Mouse (Mus musculus): ENCODE data around the gene Zfp182. TPM values are rescaled to one million over a fixed set of nuclear protein-coding genes. Genes with fewer than 3 reads are reported as not detected.

Zfp182 gene
- 9.3 and 11.1 TPM in 2 replicates for polyA plus RNA-seq (2015; fragmentation: Nextera tagmentation; extraction: Ambion mirVana)

GRCm38 (mm10) chrX:21061866-21062543 is at the start of gene Zfp182:
Gene Zfp182, minus strand, starts transcription at chrX:21062316.
- H3K4me1 ChIP-seq (replicated peaks) = no peaks in the 10 kb centered on the region
- WGBS = 20% methylated on average over 25 of the region's 25 CpGs
- peak within 1 kb of the TSS; percentile 52 for H3K4me2 ChIP-seq (replicated peaks)
- peak within 1 kb of the TSS; percentile 48 for H3K4me3 ChIP-seq (replicated peaks)
- peak; percentile 98 for ATAC-seq
- H3K27me3 ChIP-seq = no peaks in the 10 kb centered on the region
- no peaks in the 10 kb centered on the region for H3K36me3 ChIP-seq
- H3K27ac ChIP-seq = peak within 1 kb of the TSS; percentile 14; the same call in 1 of the 2 replicates
- no peaks in the 10 kb centered on the region for H3K9me3 ChIP-seq
- peak within 1 kb of the TSS; percentile 61; the same call in 1 of the 2 replicates for H3K9ac ChIP-seq (replicated peaks)

- Histone ChIP-seq H3K27me3 (no peaks in the 10 kb centered on the region), H3K9ac (replicated peaks) (peak overlapping the region; percentile 52; the same call in 1 of the 2 replicates), H3K36me3 (no peaks in the 10 kb centered on the region), H3K27ac (peak overlapping the region; percentile 87), H3K4me1 (replicated peaks) (no peaks in the 10 kb centered on the region), H3K9me3 (no peaks in the 10 kb centered on the region), H3K4me2 (replicated peaks) (peak overlapping the region; percentile 52), H3K4me3 (replicated peaks) (peak overlapping the region; percentile 47)
- ATAC-seq = peak; percentile 64
- 56% methylated on average over 7 of the region's 7 CpGs for WGBS
These were observed 27.7 kb upstream of the Zfp182 start for GRCm38 (mm10) chrX:21089867-21090239.

DNA sequence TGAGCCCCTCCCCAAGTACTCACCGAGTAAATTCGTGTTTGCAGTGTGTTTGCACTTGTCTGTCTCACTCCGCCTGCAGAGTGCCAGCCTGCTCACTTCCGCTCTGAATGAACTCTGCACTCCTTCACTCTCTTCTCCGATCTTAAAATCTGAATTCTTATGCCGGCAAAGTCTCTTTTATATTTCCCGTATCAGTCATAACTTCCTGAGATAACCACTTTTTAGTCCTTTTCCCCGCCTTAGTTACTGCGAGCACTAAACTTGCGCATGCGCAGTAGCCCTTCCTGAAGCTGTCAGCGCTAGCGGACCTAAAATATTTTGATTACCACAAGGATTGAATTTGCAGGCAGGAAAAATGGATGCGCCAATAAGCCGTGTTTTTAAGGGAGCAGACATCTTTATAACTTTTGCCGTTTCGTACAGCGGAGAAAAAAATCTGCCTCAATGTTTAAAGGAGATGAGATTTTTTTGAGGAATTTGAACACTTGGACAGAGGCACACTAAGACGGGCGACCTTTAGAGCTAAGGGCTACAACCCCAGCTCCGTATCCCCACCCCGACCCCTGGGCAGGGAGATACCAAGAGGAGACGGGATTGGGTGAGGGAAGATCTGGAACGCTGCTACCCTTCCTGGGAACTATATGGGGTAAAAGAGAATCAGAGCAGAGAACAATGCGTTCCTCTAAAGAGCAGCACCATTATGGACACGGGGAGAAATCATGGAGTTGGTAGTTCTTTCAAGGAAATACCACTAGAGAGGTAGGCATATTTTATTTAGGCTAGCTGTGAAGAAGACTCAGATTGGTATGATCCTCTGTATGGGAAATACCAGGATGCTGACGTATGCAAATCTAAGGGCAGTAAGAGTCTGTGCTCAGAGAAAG is 27.1 kb upstream of the Zfp182 start, which contains the start of gene Zfp300:
Zfp300 (minus strand) TSS at position 545 of the 884 bp plus-strand sequence.
- peak within 1 kb of the TSS; percentile 87 for H3K27ac ChIP-seq
- 23% methylated on average over 27 of the region's 27 CpGs for WGBS
- no peaks in the 10 kb centered on the region for H3K9me3 ChIP-seq
- H3K36me3 ChIP-seq = no peaks in the 10 kb centered on the region
- no peaks in the 10 kb centered on the region for H3K4me1 ChIP-seq (replicated peaks)
- peak; percentile 95 for ATAC-seq
- H3K9ac ChIP-seq (replicated peaks) = peak within 1 kb of the TSS; percentile 63
- H3K4me3 ChIP-seq (replicated peaks) = peak within 1 kb of the TSS; percentile 47
- H3K4me2 ChIP-seq (replicated peaks) = peak within 1 kb of the TSS; percentile 52
- H3K27me3 ChIP-seq = no peaks in the 10 kb centered on the region

DNA sequence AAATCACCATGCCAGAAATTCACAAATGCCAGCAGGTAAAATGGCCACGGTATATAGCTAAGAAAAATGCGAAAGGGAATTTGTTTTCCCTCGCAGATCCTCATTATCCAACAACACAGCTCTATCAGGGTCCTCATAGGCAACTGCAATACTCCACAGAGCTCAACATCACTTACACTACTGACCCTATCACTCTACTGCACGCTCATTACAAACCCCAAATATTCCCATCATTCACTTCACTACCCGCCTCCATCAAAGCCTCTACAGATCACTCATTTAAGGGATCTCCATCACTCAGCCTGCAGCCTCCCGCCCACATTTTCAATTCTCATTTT is 26.5 kb upstream of the Zfp182 start:
- Histone ChIP-seq H3K9ac (replicated peaks) (peak overlapping the region; percentile 63), H3K4me2 (replicated peaks) (peak overlapping the region; percentile 52), H3K27ac (peak overlapping the region; percentile 87; the same call in 1 of the 2 replicates), H3K4me3 (replicated peaks) (peak overlapping the region; percentile 47), H3K4me1 (replicated peaks) (no peaks in the 10 kb centered on the region), H3K36me3 (peaks cover 2% of the 10 kb centered on the region; the same call in 1 of the 2 replicates), H3K27me3 (no peaks in the 10 kb centered on the region), H3K9me3 (no peaks in the 10 kb centered on the region)
- ATAC-seq = peak; percentile 82
- 35% methylated on average over 6 of the region's 6 CpGs for WGBS

DNA sequence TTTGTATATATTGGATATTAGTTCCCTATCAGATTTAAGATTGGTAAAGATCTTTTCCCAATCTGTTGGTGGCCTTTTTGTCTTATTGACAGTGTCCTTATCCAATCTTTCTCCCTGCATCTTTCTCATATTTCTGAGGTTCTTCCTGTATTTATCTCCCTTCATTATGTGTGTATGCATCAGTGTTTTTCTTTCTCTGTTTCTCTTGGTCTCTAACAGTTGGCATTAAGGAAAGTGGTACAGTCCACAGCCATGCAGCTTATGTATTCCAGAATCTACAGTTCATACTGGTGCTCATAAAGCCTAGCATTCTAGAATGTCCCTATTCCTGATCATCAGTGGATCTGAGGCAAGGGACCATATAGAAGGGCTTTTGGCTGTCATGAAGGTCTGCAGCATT is 6.0 kb upstream of the Zfp182 start, which contains the start of gene Spaca5:
Spaca5 (plus strand) TSS at position 301 of the 400 bp plus-strand sequence.
- no peak for ATAC-seq
- Histone ChIP-seq H3K27me3 (no peaks in the 10 kb centered on the region), H3K36me3 (no peaks in the 10 kb centered on the region), H3K4me2 (replicated peaks) (no peak within 1 kb of the TSS), H3K27ac (no peak within 1 kb of the TSS), H3K4me1 (replicated peaks) (no peaks in the 10 kb centered on the region), H3K9ac (replicated peaks) (no peak within 1 kb of the TSS), H3K4me3 (replicated peaks) (no peak within 1 kb of the TSS), H3K9me3 (no peaks in the 10 kb centered on the region)

DNA sequence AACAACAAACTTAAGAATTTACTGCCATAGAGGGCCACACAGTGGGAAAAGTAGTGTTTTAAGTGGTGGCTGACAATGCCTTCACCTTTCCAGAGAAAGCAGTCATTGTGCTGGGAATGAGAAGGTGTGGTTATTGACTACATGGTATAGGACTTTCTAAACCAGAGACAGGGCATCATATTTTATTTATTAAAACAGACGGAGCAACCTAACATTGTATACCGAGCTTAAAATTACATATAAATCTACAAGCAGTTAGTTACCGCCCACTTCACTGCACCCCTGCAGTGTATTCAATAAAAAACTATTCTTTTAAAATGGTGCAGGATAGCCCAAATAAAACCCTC is 401 bp upstream of the Zfp182 start:
- peak; percentile 29; the same call in 1 of the 2 replicates for ATAC-seq
- Histone ChIP-seq H3K27me3 (no peaks in the 10 kb centered on the region), H3K4me2 (replicated peaks) (peak overlapping the region; percentile 48), H3K36me3 (no peaks in the 10 kb centered on the region), H3K27ac (no peak overlapping the region), H3K4me1 (replicated peaks) (no peaks in the 10 kb centered on the region), H3K9me3 (no peaks in the 10 kb centered on the region), H3K9ac (replicated peaks) (0 out of 2 replicates have a peak overlapping the region, but pooled peaks have one; percentile 33), H3K4me3 (replicated peaks) (peak overlapping the region; percentile 48)
- WGBS = 72% methylated on average over 3 of the region's 3 CpGs

DNA sequence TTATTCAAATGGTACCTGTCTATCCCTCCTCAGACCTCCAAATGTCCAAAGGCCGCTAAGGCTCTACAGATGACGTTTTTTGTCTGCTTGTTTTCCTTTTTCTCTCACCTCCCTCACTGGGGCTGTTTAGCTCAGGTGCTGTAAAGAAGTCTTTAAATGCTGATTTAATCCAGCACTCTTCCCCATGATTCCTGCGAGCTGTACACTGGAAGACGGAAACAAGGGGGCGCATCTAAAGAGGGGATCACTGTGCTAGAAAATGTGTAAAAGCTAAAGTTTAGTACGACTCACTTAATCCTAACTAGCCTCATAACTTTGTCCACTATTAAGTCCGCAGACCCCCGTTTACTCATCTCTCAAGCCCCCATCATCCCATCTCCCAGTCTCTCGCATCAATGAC is 656 bp downstream of the Zfp182 start:
- Histone ChIP-seq H3K4me3 (replicated peaks) (peak overlapping the region; percentile 48), H3K4me2 (replicated peaks) (peak overlapping the region; percentile 52), H3K36me3 (no peaks in the 10 kb centered on the region), H3K4me1 (replicated peaks) (no peaks in the 10 kb centered on the region), H3K27me3 (no peaks in the 10 kb centered on the region), H3K27ac (peak overlapping the region; percentile 14; the same call in 1 of the 2 replicates), H3K9ac (replicated peaks) (peak overlapping the region; percentile 61; the same call in 1 of the 2 replicates), H3K9me3 (no peaks in the 10 kb centered on the region)
- ATAC-seq = no peak; the same call in 1 of the 2 replicates
- 21% methylated on average over 9 of the region's 9 CpGs for WGBS

GRCm38 (mm10) chrX:20980901-20981300 is 81.2 kb downstream of the Zfp182 start:
- H3K27ac ChIP-seq = no peak overlapping the region
- H3K9me3 ChIP-seq = no peaks in the 10 kb centered on the region
- ATAC-seq = no peak
- 0 out of 2 replicates have a peak, but pooled peaks cover under 1% of the 10 kb centered on the region for H3K36me3 ChIP-seq
- H3K27me3 ChIP-seq = no peaks in the 10 kb centered on the region
- H3K4me3 ChIP-seq (replicated peaks) = no peak overlapping the region
- WGBS = 65% methylated on average over 1 of the region's 1 CpGs
- no peak overlapping the region for H3K9ac ChIP-seq (replicated peaks)
- no peak overlapping the region for H3K4me2 ChIP-seq (replicated peaks)
- H3K4me1 ChIP-seq (replicated peaks) = no peaks in the 10 kb centered on the region

Other genes starting within 250 kb of the Zfp182 start
- gene Timp1, start 192.2 kb downstream of the Zfp182 start, polyA plus RNA-seq (2015; fragmentation: Nextera tagmentation; extraction: Ambion mirVana) = 2.9 and 3.5 TPM in 2 replicates
- gene Syn1, start 141.3 kb downstream of the Zfp182 start, polyA plus RNA-seq (2015; fragmentation: Nextera tagmentation; extraction: Ambion mirVana) = 26.5 and 30.8 TPM in 2 replicates
- gene Cfp, start 130.8 kb downstream of the Zfp182 start, polyA plus RNA-seq (2015; fragmentation: Nextera tagmentation; extraction: Ambion mirVana) = 5.3 and 7.4 TPM in 2 replicates
- gene Elk1, start 111.7 kb downstream of the Zfp182 start, polyA plus RNA-seq (2015; fragmentation: Nextera tagmentation; extraction: Ambion mirVana) = 20.9 and 23.4 TPM in 2 replicates
- gene Uxt, start 100.3 kb downstream of the Zfp182 start, polyA plus RNA-seq (2015; fragmentation: Nextera tagmentation; extraction: Ambion mirVana) = 46.1 and 48.8 TPM in 2 replicates
- not detected in 2 replicates for gene Spaca5, start 6.1 kb upstream of the Zfp182 start, polyA plus RNA-seq (2015; fragmentation: Nextera tagmentation; extraction: Ambion mirVana)
- gene Zfp300, start 27.2 kb upstream of the Zfp182 start, polyA plus RNA-seq (2015; fragmentation: Nextera tagmentation; extraction: Ambion mirVana) = 3.5 and 4.1 TPM in 2 replicates
- not detected in 2 replicates for gene Ssxa1, start 53.5 kb upstream of the Zfp182 start, polyA plus RNA-seq (2015; fragmentation: Nextera tagmentation; extraction: Ambion mirVana)
- not detected in 2 replicates for gene Gm21876, start 113.3 kb upstream of the Zfp182 start, polyA plus RNA-seq (2015; fragmentation: Nextera tagmentation; extraction: Ambion mirVana)